Mouse (Mus musculus) hindbrain, embryonic 11.5 days (tissue): ENCODE measurements at regions not wholly inside any gene's neighbourhood (a gene's known extent, or its start where the extent isn't known, plus 50 kb on each side); places are given as distances from the start of the nearest gene placed in this dataset.

Experiments
- ATAC-seq: fragments of 200-750 bp; cut with Nextera tagmentation; 2 replicates; pipeline ENCODE4 v1.8.0; 2017; ENCODE audit warnings: mild to moderate bottlenecking, moderate TSS enrichment, moderate library complexity; ENCODE audit not compliant: low FRiP score
- DNase-seq: peaks from one replicate; pipeline ENCODE4 v3.0.0-alpha.2; 2015; ENCODE audit warnings: low spot score
- H3K27ac ChIP-seq: fragments of 300-500 bp; sonication (generic); 2 replicates; pipeline ENCODE4 v1.5.1; 2014; ENCODE audit warnings: mild to moderate bottlenecking, low read depth, low read length
- H3K27me3 ChIP-seq: fragments of 300-500 bp; sonication (generic); 2 replicates; pipeline ENCODE4 v1.6.1; 2014; ENCODE audit warnings: mild to moderate bottlenecking, low read length, moderate library complexity, mixed read lengths; ENCODE audit not compliant: control insufficient read depth, insufficient read depth
- H3K36me3 ChIP-seq: fragments of 300-500 bp; sonication (generic); 2 replicates; pipeline ENCODE4 v1.6.1; 2014; ENCODE audit warnings: mild to moderate bottlenecking, low read length, moderate library complexity, mixed read lengths; ENCODE audit not compliant: control insufficient read depth, insufficient read depth
- H3K4me1 ChIP-seq: fragments of 300-500 bp; sonication (generic); replicated peaks from 2 replicates; pipeline ENCODE4 v1.6.1; 2014; ENCODE audit warnings: low read length, mixed read lengths; ENCODE audit not compliant: control insufficient read depth, insufficient read depth
- H3K4me2 ChIP-seq: fragments of 300-500 bp; sonication (generic); replicated peaks from 2 replicates; pipeline ENCODE4 v1.6.1; 2014; ENCODE audit warnings: mild to moderate bottlenecking, low read depth, low read length
- H3K4me3 ChIP-seq: fragments of 300-500 bp; sonication (generic); 2 replicates; pipeline ENCODE4 v1.5.1; 2014; ENCODE audit warnings: low read depth, low read length
- H3K9ac ChIP-seq: fragments of 300-500 bp; sonication (generic); 2 replicates; pipeline ENCODE4 v1.6.1; 2014; ENCODE audit warnings: low read depth, low read length
- H3K9me3 ChIP-seq: fragments of 300-500 bp; sonication (generic); 2 replicates; pipeline ENCODE4 v1.6.1; 2016; ENCODE audit warnings: low read length; ENCODE audit not compliant: control insufficient read depth
- WGBS: fragments of 180-500 bp; shearing (Covaris S2); extraction: QIAGEN DNeasy Blood & Tissue Kit; methylation state at CpG from one replicate; pipeline ENCODE4 v1.1.7; 2014; 5-methylcytosine and 5-hydroxymethylcytosine counted together

DNA sequence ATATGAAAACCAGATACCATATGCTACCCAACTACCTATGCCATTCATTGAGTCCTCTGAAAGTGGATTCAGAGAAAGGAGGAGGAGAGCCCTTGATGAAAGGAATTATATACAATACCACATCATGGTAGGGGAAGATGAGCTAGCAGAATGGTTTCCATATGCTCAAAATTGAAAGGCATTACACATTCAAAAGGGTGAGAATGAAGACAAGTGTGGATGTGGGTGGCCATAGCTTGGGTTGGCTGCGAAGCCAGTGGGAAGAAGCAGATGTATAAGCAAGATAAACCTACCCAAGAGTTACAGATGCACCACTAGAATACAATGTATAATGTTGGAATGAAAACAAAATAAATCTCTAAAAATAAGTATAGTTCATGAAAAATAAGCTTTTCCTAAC, 485.4 kb downstream of the Nova1 start:
- no peak overlapping the region for H3K9ac ChIP-seq
- DNase-seq, result no peak
- no peak overlapping the region for H3K27ac ChIP-seq
- no peaks in the 10 kb centered on the region for H3K36me3 ChIP-seq
- 82% methylated on average over 1 of the region's 1 CpGs for WGBS
- H3K4me1 ChIP-seq, result no peaks in the 10 kb centered on the region
- no peaks in the 10 kb centered on the region for H3K9me3 ChIP-seq
- no peak for ATAC-seq
- no peak overlapping the region for H3K4me2 ChIP-seq
- no peaks in the 10 kb centered on the region for H3K27me3 ChIP-seq
- H3K4me3 ChIP-seq, result no peak overlapping the region

DNA sequence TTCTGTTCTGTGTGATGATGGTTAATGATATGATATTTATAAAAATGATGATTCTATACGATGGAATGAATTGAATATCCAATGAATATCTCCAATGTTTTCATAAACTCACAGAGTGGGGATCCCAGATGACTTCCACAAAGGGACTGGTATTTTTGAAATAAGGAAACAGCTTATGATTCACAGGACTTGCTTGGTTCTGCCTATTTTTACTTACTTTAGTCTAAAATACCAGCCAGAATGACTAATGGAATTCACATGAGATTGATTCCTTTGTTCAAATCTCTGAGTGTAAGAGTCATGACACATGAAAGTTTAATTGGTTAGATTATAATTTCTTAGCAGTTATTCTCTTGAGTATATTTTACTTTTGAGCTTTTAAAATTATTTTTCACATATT, 490.9 kb downstream of the Nova1 start:
- no peak overlapping the region for H3K27ac ChIP-seq
- no peak overlapping the region for H3K9ac ChIP-seq
- no peak overlapping the region for H3K4me3 ChIP-seq
- no peaks in the 10 kb centered on the region for H3K9me3 ChIP-seq
- no peaks in the 10 kb centered on the region for H3K27me3 ChIP-seq
- H3K36me3 ChIP-seq, result no peaks in the 10 kb centered on the region
- no peaks in the 10 kb centered on the region for H3K4me1 ChIP-seq
- DNase-seq, result no peak
- no peak overlapping the region for H3K4me2 ChIP-seq
- no peak for ATAC-seq
- WGBS, result 88% methylated on average over 1 of the region's 1 CpGs

DNA sequence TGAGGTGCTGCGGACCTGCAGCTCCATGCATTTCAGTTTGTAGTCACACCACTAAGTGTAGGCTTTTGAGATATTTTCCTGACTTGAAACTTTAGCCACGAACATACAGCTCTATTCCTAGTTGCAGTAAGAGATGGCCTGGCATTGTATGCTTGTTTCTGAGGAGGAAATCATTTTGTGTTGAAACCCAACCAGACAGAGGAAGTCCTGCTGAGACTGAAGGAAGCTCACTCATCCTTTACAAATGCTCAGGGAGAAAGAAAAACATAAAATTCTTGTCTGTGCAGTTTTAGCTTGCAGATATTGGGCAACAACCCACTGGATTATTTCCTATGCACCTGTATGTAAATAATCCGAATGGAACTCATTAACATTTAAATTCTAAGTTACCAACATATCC, 495.5 kb downstream of the Nova1 start:
- Histone ChIP-seq H3K4me3 (no peak overlapping the region), H3K36me3 (no peaks in the 10 kb centered on the region), H3K9me3 (no peaks in the 10 kb centered on the region), H3K27me3 (no peaks in the 10 kb centered on the region), H3K27ac (no peak overlapping the region), H3K4me1 (no peaks in the 10 kb centered on the region), H3K4me2 (no peak overlapping the region), H3K9ac (no peak overlapping the region)
- DNase-seq, result no peak
- WGBS, result 72% methylated on average over 3 of the region's 3 CpGs
- no peak for ATAC-seq

DNA sequence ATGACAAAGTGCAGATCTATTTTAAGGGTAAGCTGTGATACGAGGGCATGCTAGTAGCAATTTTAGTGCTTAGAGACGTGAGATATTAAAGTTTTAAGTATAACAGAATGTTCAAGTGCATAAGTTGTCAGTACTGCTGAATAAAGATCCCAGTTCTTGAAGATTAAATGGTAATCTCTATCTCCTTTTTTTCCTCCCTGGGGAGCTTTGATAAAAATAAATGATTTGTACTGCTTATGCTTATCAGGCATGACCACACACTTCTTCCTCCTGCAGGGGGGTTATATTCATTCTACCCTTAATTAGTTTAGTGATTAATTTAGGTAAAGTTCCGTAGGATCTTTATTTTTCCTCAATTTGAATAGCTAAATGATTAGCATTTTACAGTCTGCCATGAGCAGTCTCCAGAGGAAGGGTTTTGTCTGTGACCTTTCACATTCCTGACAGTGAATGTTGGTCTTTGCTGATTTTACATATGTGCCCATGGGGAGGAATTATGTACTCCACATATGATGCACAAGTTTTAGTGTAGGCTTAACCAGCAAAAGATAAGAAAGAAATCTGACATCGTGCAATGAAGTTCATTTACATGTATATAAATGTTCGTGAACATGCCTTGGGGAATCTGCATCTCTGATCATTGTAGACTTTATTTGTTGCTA, 515.5 kb downstream of the Nova1 start:
- no peak for ATAC-seq
- H3K4me3 ChIP-seq, result no peak overlapping the region

DNA sequence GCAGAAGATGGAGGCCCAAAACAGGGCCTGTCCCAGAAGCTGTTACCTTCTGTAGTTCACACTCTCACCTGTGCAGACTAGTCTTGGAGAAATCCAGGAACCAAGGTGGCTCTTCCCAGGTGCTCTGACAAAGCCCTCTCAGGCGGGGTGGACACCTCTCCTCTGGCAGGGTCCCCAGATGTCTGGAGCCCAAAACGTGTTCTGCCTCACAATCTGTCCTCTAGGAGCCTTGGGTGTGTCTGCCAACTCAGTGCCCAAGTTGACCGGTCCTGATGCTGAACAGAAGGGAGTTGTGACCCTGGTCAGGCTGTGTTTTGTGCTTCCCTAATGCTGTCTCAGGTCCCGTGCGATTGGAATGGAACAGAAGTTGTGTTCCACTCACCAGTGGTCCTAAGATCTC, 519.8 kb downstream of the Nova1 start:
- H3K9me3 ChIP-seq, result no peaks in the 10 kb centered on the region
- H3K4me1 ChIP-seq, result no peaks in the 10 kb centered on the region
- DNase-seq (no peak), ATAC-seq (no peak)
- H3K9ac ChIP-seq, result no peak overlapping the region
- no peak overlapping the region for H3K27ac ChIP-seq
- H3K4me3 ChIP-seq, result no peak overlapping the region
- no peaks in the 10 kb centered on the region for H3K27me3 ChIP-seq
- 83% methylated on average over 5 of the region's 5 CpGs for WGBS
- no peak overlapping the region for H3K4me2 ChIP-seq
- H3K36me3 ChIP-seq, result no peaks in the 10 kb centered on the region

More for the DNA sequence above, 515.5 kb downstream of the Nova1 start:
- Histone ChIP-seq H3K4me2 (no peak overlapping the region), H3K4me1 (no peaks in the 10 kb centered on the region), H3K9me3 (no peaks in the 10 kb centered on the region), H3K9ac (no peak overlapping the region), H3K27ac (no peak overlapping the region), H3K27me3 (no peaks in the 10 kb centered on the region), H3K36me3 (no peaks in the 10 kb centered on the region)
- 75% methylated on average over 5 of the region's 5 CpGs for WGBS
- no peak for DNase-seq

DNA sequence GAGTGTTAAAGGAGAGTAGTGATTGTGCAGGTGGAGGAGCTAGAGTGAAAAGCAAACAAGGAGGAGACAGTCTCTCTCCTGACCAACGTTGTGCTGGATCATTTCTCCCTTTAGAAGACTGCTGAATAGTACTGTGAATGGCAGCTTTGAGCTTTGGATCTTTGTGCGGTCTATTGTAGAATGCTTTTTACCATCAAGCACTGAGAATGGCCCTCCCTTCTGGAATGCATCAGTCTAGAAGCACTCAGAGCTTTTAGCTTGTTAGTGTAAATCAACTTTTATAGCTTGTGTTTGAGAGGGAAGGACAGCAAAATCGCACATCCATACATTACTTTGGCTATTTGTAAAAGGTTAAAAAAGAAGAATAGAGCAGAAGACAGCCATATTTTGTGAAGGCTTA, 534.2 kb downstream of the Nova1 start:
- no peaks in the 10 kb centered on the region for H3K9me3 ChIP-seq
- no peaks in the 10 kb centered on the region for H3K27me3 ChIP-seq
- H3K27ac ChIP-seq, result no peak overlapping the region
- H3K36me3 ChIP-seq, result no peaks in the 10 kb centered on the region
- ATAC-seq (no peak), DNase-seq (no peak)
- H3K9ac ChIP-seq, result no peak overlapping the region
- H3K4me1 ChIP-seq, result no peaks in the 10 kb centered on the region
- 68% methylated on average over 3 of the region's 3 CpGs for WGBS
- H3K4me3 ChIP-seq, result no peak overlapping the region
- H3K4me2 ChIP-seq, result no peak overlapping the region

DNA sequence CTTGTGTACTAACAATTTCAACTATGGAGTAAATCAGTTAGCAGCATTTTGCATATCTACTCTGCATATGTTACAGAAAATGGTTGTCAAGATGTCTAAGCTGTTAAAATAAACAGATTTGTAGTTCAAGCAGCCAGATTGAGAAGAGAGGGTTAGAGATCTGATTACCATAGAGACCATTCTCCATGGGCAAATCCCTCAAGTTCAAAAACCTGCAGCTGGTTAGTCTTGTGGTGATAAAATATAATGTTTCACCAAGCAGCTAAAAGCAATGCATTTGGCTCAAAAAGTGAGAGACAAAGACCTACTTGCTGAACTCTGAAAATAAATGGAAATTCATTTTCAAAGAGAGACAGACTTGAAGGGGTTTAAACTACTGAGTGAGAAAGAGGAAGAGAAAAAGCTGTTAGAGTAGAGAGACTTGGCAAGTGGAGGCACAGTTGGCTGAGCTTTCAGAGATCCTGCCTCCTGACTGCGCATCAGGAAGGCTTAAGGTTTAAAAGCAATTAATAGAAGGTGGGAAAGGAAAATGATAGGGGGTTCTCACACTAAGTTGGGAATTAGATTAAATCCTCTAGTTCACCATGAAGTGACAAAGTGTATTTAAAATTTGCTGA, 570.2 kb downstream of the Nova1 start:
- no peak for DNase-seq
- H3K4me2 ChIP-seq, result no peak overlapping the region
- no peaks in the 10 kb centered on the region for H3K27me3 ChIP-seq
- whole genome bisulfite sequencing, result 82% methylated on average over 1 of the region's 1 CpGs
- no peaks in the 10 kb centered on the region for H3K36me3 ChIP-seq
- no peak overlapping the region for H3K27ac ChIP-seq
- no peaks in the 10 kb centered on the region for H3K9me3 ChIP-seq
- no peak overlapping the region for H3K9ac ChIP-seq
- no peaks in the 10 kb centered on the region for H3K4me1 ChIP-seq
- no peak overlapping the region for H3K4me3 ChIP-seq
- no peak for ATAC-seq

DNA sequence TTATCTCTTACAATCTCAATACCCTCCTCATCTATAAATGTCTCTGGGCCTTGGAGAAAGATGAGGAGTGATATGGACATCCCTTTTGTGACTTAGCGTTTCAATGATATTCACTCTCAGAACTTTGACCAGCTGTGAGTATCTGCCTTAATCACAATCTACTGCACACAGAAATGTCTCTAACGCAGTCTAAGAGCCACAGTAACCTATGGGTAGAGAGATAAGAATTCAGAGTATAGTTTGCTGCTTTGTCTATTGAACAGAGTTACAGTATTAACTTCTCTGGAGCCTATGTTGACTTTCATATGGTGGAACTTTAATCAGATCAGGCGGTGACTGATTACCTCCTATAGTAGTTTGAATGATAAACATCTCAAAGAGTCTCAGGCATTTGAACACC, 573.8 kb downstream of the Nova1 start:
- H3K4me2 ChIP-seq, result no peak overlapping the region
- no peaks in the 10 kb centered on the region for H3K9me3 ChIP-seq
- ATAC-seq (no peak), DNase-seq (no peak)
- no peak overlapping the region for H3K27ac ChIP-seq
- H3K9ac ChIP-seq, result no peak overlapping the region
- no peak overlapping the region for H3K4me3 ChIP-seq
- WGBS, result 89% methylated on average over 3 of the region's 3 CpGs
- H3K4me1 ChIP-seq, result no peaks in the 10 kb centered on the region
- H3K27me3 ChIP-seq, result no peaks in the 10 kb centered on the region
- no peaks in the 10 kb centered on the region for H3K36me3 ChIP-seq

DNA sequence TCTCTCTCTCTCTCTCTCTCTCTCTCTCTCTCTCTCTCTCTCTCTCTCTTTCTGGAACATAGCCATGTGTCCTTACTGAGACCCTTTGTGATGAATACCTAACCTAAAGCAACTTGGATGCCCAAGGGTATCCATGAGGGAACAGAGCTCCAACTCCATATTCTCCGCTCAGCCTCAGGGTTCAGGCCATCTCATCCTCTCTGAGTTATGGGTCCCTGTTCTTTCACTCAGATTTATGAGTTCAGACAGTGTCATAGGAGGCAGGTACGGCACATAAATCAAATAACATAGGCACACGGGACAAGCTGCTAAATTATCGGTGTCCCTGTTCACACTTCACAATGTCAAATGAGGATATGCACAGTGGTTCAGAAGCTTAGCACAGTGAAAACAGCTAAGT, 586.4 kb downstream of the Nova1 start:
- WGBS, result 89% methylated on average over 4 of the region's 4 CpGs
- Histone ChIP-seq H3K36me3 (no peaks in the 10 kb centered on the region), H3K4me1 (no peaks in the 10 kb centered on the region), H3K9me3 (no peaks in the 10 kb centered on the region), H3K4me2 (no peak overlapping the region), H3K4me3 (no peak overlapping the region), H3K27me3 (no peaks in the 10 kb centered on the region), H3K27ac (no peak overlapping the region), H3K9ac (no peak overlapping the region)
- no peak for ATAC-seq
- no peak for DNase-seq
